Mouse (Mus musculus) thymus, postnatal 14 days (tissue): ENCODE data around the gene Hspd1.
"Not testable (repeated sequence)": the region's sequence is repeated elsewhere in the genome, so short reads cannot be mapped to it uniquely, and the experiment has no call there.

Experiments used
- DNase-seq: peaks from one replicate; pipeline ENCODE4 v3.0.0; 2021

The Hspd1 gene

DNA sequence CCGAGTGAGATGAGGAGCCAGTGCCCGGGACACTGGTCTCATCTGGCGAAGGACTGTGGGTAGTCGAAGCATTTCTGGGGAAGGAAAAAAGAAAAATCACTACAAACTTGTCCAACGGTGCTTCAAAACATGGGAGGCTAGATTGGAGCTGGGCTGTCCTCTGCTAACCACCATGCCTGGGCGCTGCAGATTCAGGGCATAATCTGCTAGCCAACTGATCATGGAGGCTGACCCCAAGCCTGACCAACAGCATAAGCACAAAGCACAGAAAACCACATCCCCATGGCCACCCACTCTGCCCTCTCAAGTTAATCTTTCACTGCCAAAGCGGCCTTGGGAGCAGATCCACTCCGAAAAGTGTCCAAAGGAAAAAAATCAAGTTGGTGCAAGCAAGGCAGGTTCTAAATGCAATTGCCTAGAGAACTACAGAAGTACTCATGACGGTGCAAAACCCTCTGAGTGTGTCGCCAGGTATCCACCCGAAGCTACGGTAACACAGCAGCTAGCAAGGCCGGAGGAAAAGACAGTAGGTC is 1.1 kb downstream of the Hspd1 start:
- no peak for DNase-seq

DNA sequence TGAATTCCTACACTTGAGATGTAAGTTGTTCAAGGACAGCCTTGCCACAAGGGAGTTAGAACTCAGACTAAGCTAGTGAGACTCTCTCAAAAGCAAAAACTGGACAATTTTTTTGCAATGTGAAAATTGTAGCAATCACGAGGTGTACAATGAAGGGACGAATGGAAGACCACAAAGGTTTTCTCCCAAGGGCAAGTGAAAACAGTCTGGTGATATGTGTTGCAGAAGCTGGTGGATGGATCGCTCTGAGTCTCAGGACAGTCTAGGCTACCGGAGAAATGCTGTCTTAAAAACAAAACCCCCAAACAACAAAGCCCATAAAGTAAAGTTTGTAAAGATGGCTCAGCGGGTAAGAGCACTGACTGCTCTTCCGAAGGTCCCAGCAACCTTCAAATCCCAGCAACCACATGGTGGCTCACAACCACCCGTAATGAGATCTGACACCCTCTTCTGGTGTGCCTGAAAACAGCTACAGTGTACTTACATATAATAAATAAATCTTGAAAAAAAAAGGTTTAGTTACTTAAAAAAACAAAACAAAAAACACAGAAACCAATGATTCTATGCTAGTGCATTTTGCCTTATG is 2.2 kb downstream of the Hspd1 start:
- no peak for DNase-seq

DNA sequence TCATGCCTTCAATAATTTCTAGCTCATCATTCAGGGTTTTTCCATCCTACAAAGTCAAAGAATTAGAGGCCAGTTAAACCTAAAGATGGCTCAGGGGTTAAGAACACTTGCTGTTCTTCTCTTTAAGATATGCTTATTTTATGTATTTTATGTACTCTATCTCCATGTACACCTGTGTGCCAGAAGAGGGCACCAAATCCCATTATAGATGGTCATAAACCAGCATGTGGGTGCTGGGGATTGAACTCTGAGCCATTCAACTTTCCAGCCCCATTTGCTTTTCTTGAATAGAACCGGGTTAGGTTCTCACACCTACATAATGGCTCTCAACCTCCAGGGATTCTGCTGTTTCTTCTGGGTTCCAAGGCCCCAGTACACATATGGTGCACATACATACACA is 5.9 kb downstream of the Hspd1 start:
- DNase-seq = no peak

DNA sequence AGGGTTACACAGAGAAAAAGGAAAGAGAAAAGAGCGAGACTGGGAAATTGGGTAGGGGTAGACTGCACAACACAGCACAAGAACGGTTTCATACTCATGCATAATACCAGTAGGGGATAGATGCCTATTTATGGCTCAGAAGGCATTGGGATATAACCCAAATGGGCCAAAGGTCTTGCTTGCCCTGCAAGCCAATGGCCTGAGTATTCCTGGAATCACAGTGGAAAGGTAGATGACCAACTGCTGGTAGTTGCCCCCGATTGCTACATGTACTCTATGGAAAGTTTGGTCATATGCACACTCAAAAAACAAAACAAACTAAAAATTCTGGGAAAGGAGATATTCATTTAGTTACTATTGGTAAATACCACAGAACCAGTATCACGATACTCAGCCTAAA is 8.4 kb downstream of the Hspd1 start:
- no peak for DNase-seq

DNA sequence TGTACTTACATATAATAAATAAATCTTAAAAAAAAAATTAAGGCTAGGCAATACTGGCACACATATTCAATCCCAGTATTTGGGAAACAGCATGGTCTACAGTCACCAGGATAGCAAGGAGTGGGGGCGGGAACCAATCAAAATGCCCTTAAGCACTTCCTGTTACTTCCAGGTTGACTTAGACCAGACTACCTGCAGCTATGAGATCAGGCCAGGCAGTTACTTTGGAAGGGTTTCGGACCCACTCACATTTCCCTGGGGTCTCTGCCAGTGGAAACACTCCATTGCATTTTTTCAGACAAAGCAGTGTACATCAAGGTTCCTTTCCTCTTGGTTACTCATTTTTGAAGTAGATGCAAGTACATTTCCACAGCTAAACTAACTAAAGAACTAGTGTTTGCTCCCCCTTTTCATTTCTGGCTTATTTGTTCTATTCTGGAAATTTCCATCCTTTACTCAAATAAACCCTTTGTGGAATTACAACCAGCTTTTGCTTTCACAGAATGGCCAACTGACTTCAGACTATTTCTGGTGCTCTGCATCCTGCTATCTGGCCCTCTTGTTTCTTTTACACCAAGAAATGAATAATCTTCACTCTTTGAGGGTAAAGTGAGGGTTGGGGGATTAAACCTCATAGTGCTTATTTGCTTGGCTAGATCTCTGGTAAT is 11.1 kb downstream of the Hspd1 start:
- no peak for DNase-seq

DNA sequence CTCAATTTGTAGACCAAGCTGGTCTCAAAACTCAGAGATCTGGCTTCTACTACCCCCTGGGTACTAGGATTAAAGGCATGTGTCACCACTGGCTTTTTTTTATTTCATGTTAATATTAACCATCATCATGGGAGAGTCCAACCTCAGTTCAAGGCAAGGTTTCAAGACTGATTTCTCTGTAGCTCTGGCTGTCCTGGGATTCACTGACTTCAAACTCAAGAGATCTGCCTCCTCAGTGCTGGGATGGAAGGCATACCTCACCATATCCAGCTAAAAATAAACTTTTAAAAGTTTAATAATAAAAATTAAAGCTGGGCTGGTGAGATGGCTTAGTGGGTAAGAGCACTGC is 11.7 kb downstream of the Hspd1 start:
- no peak for DNase-seq

DNA sequence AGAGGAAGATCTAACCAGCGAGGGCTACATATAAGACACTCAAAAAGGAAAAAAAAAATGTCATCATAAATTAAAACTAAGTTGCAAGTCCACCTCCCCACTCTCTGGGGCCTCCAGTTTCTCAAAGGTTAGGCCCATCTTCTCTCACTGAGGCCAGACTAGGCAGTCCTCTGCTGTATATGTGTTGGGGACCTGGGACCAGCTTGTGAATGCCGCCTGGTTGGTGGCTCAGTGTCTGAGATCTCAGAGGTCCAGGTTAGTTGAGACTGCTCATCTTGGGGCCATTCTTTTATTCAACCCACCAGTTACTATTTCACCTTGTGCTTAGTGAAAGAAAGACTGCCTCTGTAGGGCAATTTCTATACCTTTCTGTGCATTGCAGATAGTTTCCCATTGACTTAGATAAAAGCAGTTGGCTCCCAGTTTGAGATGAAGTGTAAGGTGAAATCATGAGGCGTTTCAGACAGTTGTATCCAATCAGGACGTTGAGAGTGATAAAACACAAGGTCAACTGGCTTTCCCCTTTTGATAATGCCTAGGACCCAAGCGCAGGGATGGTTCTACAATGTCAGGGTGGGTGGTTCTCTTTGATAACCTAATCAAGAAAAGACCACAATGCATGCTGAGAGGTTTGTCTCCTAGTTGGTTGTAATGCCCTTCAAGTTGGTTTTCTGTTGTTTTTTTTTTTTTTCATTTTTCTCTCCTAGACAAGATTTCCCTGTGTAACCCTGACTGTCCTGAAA is 12.2 kb downstream of the Hspd1 start:
- no peak for DNase-seq

DNA sequence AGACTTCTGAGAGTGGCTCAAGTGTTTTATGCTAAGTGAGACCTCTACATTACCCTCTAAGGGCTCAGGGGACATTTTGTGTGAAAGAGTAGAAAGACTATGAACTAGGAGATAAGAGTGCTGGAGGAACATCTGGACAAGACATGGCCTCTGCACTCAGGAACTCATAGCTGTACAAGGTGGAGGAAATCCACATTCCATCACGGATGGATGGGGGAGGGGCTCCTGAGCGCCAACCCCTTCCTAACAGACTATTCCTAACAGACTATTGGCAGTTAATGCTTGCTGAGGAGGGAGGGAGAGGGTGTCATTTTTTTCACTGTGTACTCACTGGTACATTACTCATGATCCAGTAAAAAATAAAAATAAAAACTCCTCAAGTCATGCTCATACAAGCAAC is 13.3 kb downstream of the Hspd1 start:
- no peak for DNase-seq

DNA sequence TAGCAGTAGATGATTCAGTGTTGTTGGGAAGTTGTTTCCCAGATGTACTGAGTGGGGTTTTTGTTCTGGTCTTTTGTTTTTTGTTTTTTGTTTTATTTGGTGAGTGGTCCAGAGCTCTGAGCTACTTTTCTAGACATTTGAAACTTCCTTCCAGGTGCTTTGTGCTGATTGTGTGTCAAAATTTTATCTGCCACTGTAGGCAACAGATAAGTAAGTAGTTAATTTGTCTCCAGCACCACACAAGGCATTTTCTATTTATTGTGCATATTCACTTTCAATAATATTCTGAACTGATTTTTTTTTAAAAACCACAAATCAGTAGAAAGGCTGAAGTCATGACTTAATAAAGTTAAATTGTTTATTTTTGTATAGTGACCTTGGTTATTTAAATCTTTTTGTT is 15.7 kb downstream of the Hspd1 start:
- DNase-seq = not testable (repeated sequence)

DNA sequence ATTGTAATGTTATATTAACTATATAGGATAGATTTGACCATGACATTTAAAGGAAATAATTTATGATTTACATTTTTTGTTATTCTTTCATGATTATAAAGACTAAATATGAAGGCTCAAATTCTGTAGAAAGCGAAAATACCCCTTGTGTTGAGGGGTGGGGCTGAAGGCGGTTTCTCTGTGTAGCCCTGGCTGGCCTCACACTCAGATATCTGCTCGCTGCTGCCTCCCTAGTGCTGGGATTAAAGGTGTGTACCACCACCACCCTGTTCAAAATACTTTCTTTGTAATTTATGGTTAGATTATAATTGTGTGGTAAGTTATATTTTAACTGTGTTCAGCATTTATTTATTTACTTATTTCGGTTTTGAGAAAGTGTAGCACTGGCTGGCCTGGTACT is 26.3 kb downstream of the Hspd1 start:
- no peak for DNase-seq

DNA sequence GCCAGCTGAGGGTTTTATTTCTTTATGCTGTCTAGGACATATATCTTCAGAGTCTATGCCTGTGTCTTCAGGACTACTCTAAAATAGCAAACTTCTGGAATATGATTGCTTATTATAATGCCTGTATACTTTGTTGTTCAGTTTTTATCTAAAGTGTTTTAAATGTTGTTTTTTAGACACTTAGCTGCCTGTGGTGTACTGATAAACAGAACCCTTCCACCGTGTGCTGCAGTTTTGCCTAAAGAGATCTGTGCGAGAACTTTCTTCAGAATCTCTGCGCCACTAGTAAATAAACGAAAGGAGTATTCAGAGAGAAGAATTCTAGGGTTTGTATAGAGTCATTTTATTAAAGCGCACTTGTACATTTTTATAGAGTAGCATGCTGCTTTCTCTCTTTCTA is 26.9 kb downstream of the Hspd1 start:
- no peak for DNase-seq

DNA sequence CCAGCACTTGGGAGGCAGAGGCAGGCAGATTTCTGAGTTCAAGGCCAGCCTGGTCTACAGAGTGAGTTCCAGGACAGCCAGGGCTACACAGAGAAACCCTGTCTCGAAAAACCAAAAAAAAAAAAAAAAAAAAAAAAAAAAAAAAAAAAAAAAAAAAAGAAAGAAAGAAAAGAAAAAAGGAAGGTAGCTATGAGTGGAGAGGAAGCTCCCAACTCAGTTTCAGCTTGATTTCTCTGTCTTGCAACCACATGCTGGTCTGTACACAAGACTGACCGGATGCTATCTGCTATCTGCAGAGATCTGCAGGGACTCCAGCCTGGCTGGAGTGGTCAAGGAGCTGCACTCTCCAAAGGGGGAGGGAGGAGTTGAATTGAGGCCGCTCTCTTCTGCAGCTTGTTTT is 29.7 kb downstream of the Hspd1 start:
- not testable (repeated sequence) for DNase-seq

DNA sequence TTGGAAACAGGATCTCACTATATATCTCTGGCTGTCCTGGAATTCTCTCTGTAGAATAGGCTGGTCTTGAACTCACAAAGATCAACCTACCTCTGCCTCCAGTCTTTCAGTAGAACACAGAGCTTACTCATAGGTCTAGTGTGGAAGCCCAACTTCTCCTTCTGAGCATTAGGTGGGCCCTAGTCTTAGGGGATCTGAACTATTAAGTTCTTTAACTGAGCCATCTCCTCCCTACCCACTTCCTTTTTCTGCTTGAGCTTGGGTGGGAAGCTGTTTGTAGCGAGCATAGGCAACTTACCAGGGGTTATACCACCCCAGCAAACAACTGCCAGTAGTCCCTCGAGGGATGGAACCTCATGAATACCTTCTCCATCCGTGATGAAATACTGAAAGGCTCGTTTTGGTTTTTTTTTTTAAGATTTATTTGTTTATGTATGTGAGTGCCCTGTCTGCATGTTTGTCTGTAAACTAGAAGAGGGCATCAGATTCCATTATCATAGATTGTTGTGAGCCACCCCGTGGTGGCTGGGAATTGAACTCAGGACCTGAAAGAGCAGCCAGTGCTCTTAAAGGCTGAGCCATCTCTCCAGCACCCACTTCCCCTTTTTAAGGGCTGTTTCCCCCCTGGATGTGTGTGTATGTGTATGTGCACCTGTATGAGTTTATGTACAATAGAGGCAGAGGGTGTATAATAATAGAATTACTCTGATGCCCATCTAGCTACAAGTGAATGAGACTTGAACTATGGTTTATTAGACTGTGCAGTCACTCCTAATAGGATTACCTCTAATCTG is 32.5 kb downstream of the Hspd1 start:
- no peak for DNase-seq

DNA sequence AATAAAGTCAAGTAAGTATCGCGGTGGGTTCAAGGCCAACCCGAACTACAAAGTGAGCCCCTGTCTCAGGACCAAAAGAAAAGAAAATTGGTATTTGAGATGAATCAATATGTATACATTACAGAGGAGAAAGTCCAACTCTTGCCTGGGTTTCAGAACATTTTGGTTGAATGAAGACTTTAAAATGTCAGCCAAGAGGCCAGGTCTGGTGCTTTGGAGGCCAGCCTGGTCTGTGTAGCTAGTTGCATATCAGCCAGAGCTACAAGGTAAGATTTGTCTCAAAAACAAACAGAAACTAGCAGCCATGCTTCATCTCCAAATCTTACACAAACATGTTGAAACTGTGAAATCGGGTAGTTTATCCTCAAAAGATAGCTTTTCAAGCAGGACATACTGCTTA is 34.4 kb downstream of the Hspd1 start:
- DNase-seq = no peak

DNA sequence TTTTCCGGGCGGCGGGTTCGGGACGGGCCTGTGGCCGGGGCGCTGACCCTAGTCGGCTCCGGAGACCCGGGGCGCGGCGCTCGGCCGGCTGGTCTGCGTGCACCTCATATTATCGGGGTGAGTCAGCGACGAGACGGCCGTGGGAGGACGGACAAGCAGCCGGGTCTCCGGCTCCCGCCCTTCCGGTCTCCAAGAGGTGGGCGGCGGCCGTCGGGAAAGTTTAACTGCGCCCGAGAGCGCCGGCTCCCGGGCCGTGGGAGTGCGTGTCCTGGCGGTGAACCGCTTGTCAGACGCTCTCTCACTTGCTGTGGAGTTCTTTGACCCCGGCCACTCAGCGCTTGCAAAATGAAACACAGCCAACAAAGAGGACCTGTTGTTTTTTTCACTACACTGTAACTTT is 35.0 kb downstream of the Hspd1 start:
- no peak for DNase-seq

DNA sequence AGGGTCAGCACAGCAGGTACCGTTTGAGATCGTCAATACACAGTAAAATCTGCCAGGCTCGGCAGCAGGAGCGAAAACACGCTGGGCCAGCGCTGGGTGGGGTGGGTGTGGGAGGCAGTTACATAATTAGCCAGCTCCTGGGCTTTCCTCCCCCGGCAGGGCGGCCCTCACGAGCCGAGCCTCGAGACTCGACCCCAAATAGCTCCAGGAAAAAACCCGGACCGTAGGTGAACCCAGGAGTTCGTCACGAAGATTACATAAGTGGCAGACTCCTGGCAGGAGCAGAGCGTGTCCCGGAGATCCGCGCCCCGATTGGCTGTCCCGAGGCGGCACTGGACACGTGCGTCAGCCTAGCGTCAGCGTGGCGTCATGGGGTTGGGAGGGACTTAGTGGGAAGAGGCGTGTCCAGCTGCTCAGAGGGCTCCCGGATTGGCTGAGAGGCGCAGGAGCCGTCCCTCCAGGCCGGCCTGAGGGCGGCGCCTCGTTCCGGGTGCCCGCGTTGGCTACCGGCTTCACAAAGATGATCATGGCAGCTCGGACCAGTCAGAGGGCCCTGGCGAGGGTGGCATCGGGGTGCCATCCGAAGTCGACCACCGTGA is 35.6 kb downstream of the Hspd1 start, which contains the start of gene Coq10b:
Gene Coq10b, plus strand, starts transcription at position 416 of the 599 bp plus-strand sequence.
- peak; percentile 98 for DNase-seq

DNA sequence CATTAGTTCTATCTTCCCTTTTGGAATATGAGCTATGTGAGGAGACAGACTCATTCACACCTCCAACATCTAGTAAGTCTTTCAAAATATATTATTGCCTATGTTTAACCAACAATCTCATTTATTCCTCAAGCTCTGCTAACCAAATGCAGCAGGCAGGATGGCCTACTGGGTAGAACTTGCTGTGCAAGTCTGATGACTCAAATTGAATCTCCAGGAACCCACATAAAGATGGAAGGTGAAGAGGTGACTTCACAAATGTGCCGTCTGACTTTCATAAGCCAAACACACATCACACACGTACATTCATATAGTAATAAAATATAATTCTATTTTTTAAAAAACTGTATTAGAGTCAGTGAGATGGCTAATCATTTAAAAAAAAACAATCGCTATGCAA is 36.4 kb downstream of the Hspd1 start:
- DNase-seq = no peak

DNA sequence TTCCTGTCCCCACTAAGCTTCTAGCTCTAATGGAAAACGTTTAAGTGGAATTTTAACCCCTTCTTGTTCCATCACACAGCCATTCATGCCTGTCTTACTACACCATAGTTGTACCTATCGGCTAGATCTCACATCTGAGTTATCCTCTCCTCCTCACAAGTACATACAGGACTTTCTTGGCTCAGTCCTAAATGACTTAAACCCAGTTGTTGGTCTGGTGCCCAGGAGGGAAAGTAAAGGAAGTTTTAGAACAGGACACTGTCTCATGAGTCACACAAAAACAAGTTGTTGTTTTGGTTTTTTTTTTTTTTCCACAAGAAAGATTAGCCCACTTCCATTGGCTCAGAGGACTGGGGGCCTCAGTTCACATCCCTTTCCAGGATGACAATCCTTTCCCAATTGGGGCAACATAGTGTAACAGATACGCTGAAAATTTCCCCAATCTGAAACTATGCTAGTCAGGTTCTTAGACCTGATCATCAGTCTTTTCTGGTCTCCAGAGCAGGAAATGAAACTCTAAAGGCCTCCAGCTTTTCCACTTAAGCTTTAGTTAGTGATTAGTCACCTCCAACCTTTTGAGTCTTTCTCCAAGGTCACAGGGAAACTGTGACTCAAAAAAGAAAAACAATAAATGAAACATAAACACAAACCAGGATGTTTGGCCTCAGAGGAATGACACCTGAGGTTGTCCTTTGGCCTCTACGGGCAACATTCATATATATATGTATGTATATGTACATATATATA is 39.0 kb downstream of the Hspd1 start:
- DNase-seq = no peak

DNA sequence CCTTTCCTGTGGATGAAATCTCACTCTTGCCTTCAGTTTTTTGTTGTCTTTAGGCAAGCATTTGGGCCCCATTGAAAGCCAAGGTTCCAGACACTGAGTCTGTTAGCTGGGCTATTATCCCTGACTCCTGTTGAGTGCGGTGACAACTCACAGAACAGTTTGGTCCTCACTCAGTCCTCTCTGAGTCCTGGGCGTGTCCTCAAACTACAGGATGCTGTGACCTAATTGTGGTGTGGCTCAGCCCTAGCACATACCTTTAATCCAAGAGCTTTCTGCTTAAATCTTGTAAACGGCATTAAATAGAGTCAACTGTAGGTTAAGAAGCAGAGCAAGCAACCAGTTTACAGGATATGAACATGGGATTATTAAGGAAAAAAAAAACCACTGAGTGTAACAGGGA is 44.9 kb downstream of the Hspd1 start:
- no peak for DNase-seq

DNA sequence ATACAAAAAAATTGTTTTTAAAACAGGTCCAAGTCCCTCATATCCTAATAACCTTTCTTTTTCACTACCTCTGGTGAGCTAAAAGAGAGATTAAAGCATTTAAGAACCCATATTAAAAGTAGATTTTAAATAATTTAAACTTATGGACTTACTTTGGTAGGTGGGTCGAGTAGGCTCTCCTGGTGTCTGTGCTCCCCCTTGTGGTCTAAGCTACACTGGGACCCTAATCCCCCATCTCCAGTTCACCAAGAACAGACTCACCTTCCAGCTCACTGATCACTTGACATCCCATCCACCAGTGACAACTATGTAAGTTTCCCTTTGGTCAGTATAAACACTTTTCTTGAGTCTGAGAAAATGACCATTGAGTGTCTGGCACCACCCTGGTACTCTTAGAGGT is 45.8 kb downstream of the Hspd1 start:
- DNase-seq = peak; percentile 61

DNA sequence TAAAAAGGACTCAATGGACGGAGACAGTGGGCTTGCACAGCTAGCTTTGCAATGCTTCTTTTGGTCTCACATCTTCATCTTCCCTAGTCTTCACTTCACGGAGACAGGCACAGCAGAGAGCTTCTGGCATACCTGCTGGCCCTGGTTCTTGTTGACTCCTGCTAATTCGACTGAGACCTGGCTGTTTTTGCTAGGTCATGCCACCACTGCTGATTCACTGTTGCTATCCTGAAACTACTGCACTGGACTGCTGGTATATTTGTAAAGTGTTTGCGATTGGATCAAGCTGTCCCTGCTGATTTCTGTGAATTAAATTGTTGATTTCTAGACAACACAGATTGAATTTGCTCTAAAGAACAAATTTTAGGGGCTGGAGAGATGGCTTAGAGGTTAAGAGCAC is 46.4 kb downstream of the Hspd1 start:
- DNase-seq = no peak

DNA sequence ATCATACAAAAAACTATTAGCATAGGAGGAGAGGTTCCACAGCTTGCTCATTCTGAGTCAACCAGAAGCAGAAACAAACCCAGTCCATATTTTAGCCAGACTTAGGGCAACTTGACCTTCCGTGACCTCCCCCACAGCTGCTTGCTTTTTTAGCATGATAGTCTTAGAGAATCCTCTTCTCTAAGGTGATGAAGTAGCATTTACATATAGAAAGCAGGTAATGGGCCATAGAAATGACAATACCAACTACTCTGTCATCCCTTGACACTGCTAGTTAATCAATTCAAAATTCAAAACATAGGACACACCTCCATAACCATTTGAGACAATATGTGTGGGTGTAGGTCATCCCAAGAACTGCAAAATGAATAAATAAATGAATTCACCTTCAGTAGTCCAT is 48.1 kb downstream of the Hspd1 start:
- DNase-seq = no peak
